Mouse (Mus musculus) central nervous system, embryonic 11.5 days (tissue): ENCODE results near the gene Tfcp2. TPM values are rescaled to one million over a fixed set of nuclear protein-coding genes. Genes with fewer than 3 reads are reported as not detected.

Source experiments
- polyA plus RNA-seq: library from polyadenylated mRNA; depleted of rRNA; stranded (reverse); fragments of >200 nt; gene quantifications from 2 replicates; pipeline ENCODE4 v1.2.3, GENCODE M21; 2012; rRNA removed

Gene Tfcp2
- 32.7 and 34.2 TPM in 2 replicates for polyA plus RNA-seq

GRCm38 (mm10) chr15:100551326-100552307 lies at the start of gene Tfcp2:
TSS of gene Tfcp2 (minus strand) at chr15:100552008.

GRCm38 (mm10) chr15:100599276-100600046 lies 47.7 kb upstream of the Tfcp2 start, which contains the start of gene Pou6f1:
TSS of gene Pou6f1 (minus strand) at chr15:100599984.

GRCm38 (mm10) chr15:100495102-100495501 lies 56.7 kb downstream of the Tfcp2 start, which contains the start of gene Csrnp2:
TSS of gene Csrnp2 (minus strand) at chr15:100495488.

GRCm38 (mm10) chr15:100468295-100469188 lies 83.3 kb downstream of the Tfcp2 start, which contains the start of gene Letmd1:
TSS of gene Letmd1 (plus strand) at chr15:100469023.

Other genes with a start within 250 kb of the Tfcp2 start
- gene Mettl7a1, start 247.9 kb downstream of the Tfcp2 start, polyA plus RNA-seq, result 11.7 and 16.6 TPM in 2 replicates
- 0.06 and 0.16 TPM in 2 replicates for gene Mettl7a3, start 217.1 kb downstream of the Tfcp2 start, polyA plus RNA-seq
- gene Methig1, start 198.9 kb downstream of the Tfcp2 start, polyA plus RNA-seq, result 0.09 TPM in 1 of 2 replicates, not detected in the other
- gene Mettl7a2, start 198.8 kb downstream of the Tfcp2 start, polyA plus RNA-seq, result not detected in 2 replicates
- gene Higd1c, start 187.5 kb downstream of the Tfcp2 start, polyA plus RNA-seq, result 0.12 TPM in 1 of 2 replicates, not detected in the other
- gene Gm5475, start 129.9 kb downstream of the Tfcp2 start, polyA plus RNA-seq, result not detected in 2 replicates
- gene Slc11a2, start 126.9 kb downstream of the Tfcp2 start, polyA plus RNA-seq, result 23.9 and 31.8 TPM in 2 replicates
- gene Letmd1, start 83.0 kb downstream of the Tfcp2 start, polyA plus RNA-seq, result 44.8 and 63.6 TPM in 2 replicates
- gene Csrnp2, start 56.5 kb downstream of the Tfcp2 start, polyA plus RNA-seq, result 21.6 TPM in 2 replicates
- gene Pou6f1, start 48.0 kb upstream of the Tfcp2 start, polyA plus RNA-seq, result 36.6 and 44.5 TPM in 2 replicates
- 65.3 and 147 TPM in 2 replicates for gene Dazap2, start 63.3 kb upstream of the Tfcp2 start, polyA plus RNA-seq
- gene Smagp, start 84.9 kb upstream of the Tfcp2 start, polyA plus RNA-seq, result 4.6 and 4.7 TPM in 2 replicates
- 3.7 and 4.9 TPM in 2 replicates for gene Bin2, start 117.5 kb upstream of the Tfcp2 start, polyA plus RNA-seq
- gene Cela1, start 135.9 kb upstream of the Tfcp2 start, polyA plus RNA-seq, result 1.2 and 1.5 TPM in 2 replicates
- gene Galnt6, start 177.4 kb upstream of the Tfcp2 start, polyA plus RNA-seq, result 0.10 and 0.17 TPM in 2 replicates
- gene Slc4a8, start 209.7 kb upstream of the Tfcp2 start, polyA plus RNA-seq, result 9.4 and 11.0 TPM in 2 replicates